14 mouse cellular contexts compared by ENCODE assay signal in the genomic region with DNA sequence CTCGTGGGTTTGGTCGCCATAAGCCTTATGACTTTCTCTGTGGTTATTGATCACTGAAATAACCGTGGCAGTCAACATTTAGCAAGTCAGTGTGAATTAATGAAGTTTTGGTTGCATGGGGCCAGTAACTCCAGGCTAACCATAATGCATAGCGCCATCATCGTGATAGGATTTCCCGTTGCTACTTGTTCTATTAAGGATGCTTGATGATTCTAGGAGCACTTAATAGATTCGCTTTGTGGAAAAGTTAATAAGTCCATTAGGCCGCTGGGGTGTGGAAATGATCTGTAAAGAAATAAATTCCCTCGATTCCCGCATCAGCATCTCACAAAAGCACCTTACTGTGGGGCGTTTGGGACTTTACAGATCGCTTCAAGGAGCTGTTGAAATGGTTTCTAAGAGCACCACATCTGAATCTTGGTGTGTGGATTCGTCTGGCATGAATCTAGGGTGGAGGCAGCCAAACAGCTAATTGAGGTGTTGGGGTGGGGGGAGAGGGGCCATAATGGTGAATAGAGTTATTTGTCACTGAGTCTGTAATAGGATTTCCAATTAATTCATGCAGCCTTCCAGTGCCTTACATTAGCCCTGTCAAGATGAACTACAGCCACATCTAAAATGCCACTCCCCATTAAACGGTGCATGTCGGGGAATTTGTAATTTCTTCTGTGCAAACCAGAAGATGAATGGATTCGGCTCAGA.
A peak's percentile ranks its signal among the peaks of the same experiment; 100 is the strongest.
DNase-seq lines count a peak whose midpoint lies in the region; ATAC-seq and TF ChIP-seq lines count a peak whose summit lies in the region.
"Had no signal": no experiment of that assay in that cellular context is flagged by ENCODE, and none has a peak within 500 bp of the region (broad histone marks: within the 10 kb centered on the region; RNA-seq: fewer than 3 reads in every experiment).

No protein-coding gene starts in this region.

- no peaks in the 10 kb centered on the region for H3K27me3 ChIP-seq in embryonic facial prominence, embryonic 10.5 days (replicated peaks; ENCODE audit: low read depth, poor library complexity, severe bottlenecking)
- no peaks in the 10 kb centered on the region for H3K27me3 ChIP-seq in forebrain, embryonic 14.5 days (replicated peaks; ENCODE audit: control insufficient read depth, insufficient read depth, low read length)
- no peaks in the 10 kb centered on the region for H3K27me3 ChIP-seq in hindbrain, postnatal 0 days (ENCODE audit: insufficient read depth, low read length)
- H3K27me3 ChIP-seq in neural tube, embryonic 12.5 days (replicated peaks), result no peaks in the 10 kb centered on the region
- H3K27me3 ChIP-seq: lung, embryonic 15.5 days; Patski had no signal

- WGBS in embryonic facial prominence, embryonic 10.5 days, result 73% methylated on average over 16 of the region's 16 CpGs
- 4% methylated on average over 16 of the region's 16 CpGs for WGBS in forebrain, embryonic 14.5 days
- 32% methylated on average over 16 of the region's 16 CpGs for WGBS in hindbrain, postnatal 0 days
- 33% methylated on average over 16 of the region's 16 CpGs for WGBS in neural tube, embryonic 12.5 days

- H3K4me3 ChIP-seq in embryonic facial prominence, embryonic 10.5 days, result no peak overlapping the region
- no peak overlapping the region for H3K4me3 ChIP-seq in forebrain, embryonic 14.5 days (ENCODE audit: low read depth, low read length)
- no peak overlapping the region for H3K4me3 ChIP-seq in hindbrain, postnatal 0 days (ENCODE audit: low read length)
- no peak overlapping the region for H3K4me3 ChIP-seq in neural tube, embryonic 12.5 days
- H3K4me3 ChIP-seq: gastrocnemius, adult 2 months; heart, embryonic 10.5 days; lung, embryonic 15.5 days had no signal

- no peaks in the 10 kb centered on the region for H3K9me3 ChIP-seq in embryonic facial prominence, embryonic 10.5 days
- no peaks in the 10 kb centered on the region for H3K9me3 ChIP-seq in forebrain, embryonic 14.5 days (replicated peaks; ENCODE audit: control insufficient read depth, low read length)
- no peaks in the 10 kb centered on the region for H3K9me3 ChIP-seq in hindbrain, postnatal 0 days (ENCODE audit: low read length)
- H3K9me3 ChIP-seq in neural tube, embryonic 12.5 days, result no peaks in the 10 kb centered on the region
- H3K9me3 ChIP-seq: heart, embryonic 10.5 days; lung, embryonic 15.5 days had no signal

- peaks cover 12% of the 10 kb centered on the region for H3K36me3 ChIP-seq in embryonic facial prominence, embryonic 10.5 days (replicated peaks)
- H3K36me3 ChIP-seq in forebrain, embryonic 14.5 days (ENCODE audit: control insufficient read depth, insufficient read depth, low read length), result peaks cover 3% of the 10 kb centered on the region; the same call in 1 of the 2 replicates
- peaks cover 5% of the 10 kb centered on the region; the same call in 1 of the 2 replicates for H3K36me3 ChIP-seq in hindbrain, postnatal 0 days (ENCODE audit: insufficient read depth, low read length)
- no peaks in the 10 kb centered on the region; the same call in 1 of the 2 replicates for H3K36me3 ChIP-seq in neural tube, embryonic 12.5 days

- peaks cover 49% of the 10 kb centered on the region for H3K4me1 ChIP-seq in embryonic facial prominence, embryonic 10.5 days
- H3K4me1 ChIP-seq in forebrain, embryonic 14.5 days (ENCODE audit: control insufficient read depth, insufficient read depth, low read length), result peaks cover 28% of the 10 kb centered on the region
- H3K4me1 ChIP-seq in hindbrain, postnatal 0 days (ENCODE audit: insufficient read depth, low read length), result peaks cover 8% of the 10 kb centered on the region; the same call in 1 of the 2 replicates
- H3K4me1 ChIP-seq in neural tube, embryonic 12.5 days, result peaks cover 34% of the 10 kb centered on the region

- peak; percentile 94 for ATAC-seq in forebrain, embryonic 14.5 days
- no peak for ATAC-seq in hindbrain, postnatal 0 days
- ATAC-seq in neural tube, embryonic 12.5 days (ENCODE audit: low FRiP score, low read depth), result peak; percentile 80
- ATAC-seq in megakaryocyte-erythroid progenitor cell, adult 5-6 weeks (replicated peaks; ENCODE audit: low FRiP score, low TSS enrichment, poor library complexity, severe bottlenecking), result no peak
- ATAC-seq: Patski had no signal

- peak overlapping the region; percentile 27 for H3K4me2 ChIP-seq in forebrain, embryonic 14.5 days (ENCODE audit: low read length)
- H3K4me2 ChIP-seq in hindbrain, postnatal 0 days (ENCODE audit: low read depth, low read length), result 0 out of 2 replicates have a peak overlapping the region, but pooled peaks have one; percentile 0
- peak overlapping the region; percentile 18; the same call in 1 of the 2 replicates for H3K4me2 ChIP-seq in neural tube, embryonic 12.5 days (replicated peaks)
- H3K4me2 ChIP-seq: lung, embryonic 15.5 days had no signal

- 0 out of 2 replicates have a peak overlapping the region, but pooled peaks have one; percentile 2 for H3K9ac ChIP-seq in forebrain, embryonic 14.5 days (ENCODE audit: low read length)
- H3K9ac ChIP-seq in hindbrain, postnatal 0 days (replicated peaks; ENCODE audit: low read length), result no peak overlapping the region
- H3K9ac ChIP-seq in neural tube, embryonic 12.5 days, result no peak overlapping the region
- H3K9ac ChIP-seq: lung, embryonic 15.5 days had no signal

- intact Hi-C loops in heart, postnatal 36 days (cut with DNase I), result no loop called here

- no peak for DNase-seq in embryonic facial prominence, embryonic 10.5 days (ENCODE audit: low spot score)
- peak; percentile 88 for DNase-seq in forebrain, embryonic 14.5 days (ENCODE audit: low spot score)
- peak; percentile 41 for DNase-seq in hindbrain, postnatal 0 days (ENCODE audit: low spot score)
- DNase-seq in heart, postnatal 36 days, result no peak
- DNase-seq in layer of hippocampus, postnatal 25 days (ENCODE audit: extremely low spot score in 1 of 2, low spot score in 1 of 2), result no peak
- DNase-seq: adrenal gland, adult 8-10 months; gastrocnemius, adult 2 months; right cerebral cortex, postnatal 4 days; thymus, postnatal 25 days had no signal

- no peak for TF ChIP-seq CTCF in hindbrain, postnatal 0 days (IDR thresholded peaks at IDR 0.05; ENCODE audit: low read depth)

- 0 out of 2 replicates have a peak overlapping the region, but pooled peaks have one; percentile 24 for H3K27ac ChIP-seq in embryonic facial prominence, embryonic 10.5 days (replicated peaks)
- peak overlapping the region; percentile 61; the same call in 1 of the 2 replicates for H3K27ac ChIP-seq in forebrain, embryonic 14.5 days (ENCODE audit: low read depth, low read length)
- no peak overlapping the region for H3K27ac ChIP-seq in hindbrain, postnatal 0 days
- H3K27ac ChIP-seq in neural tube, embryonic 12.5 days, result no peak overlapping the region
- H3K27ac ChIP-seq: gastrocnemius, adult 2 months; heart, embryonic 10.5 days; lung, embryonic 15.5 days had no signal

Comparison
In these comparisons a context has a peak if more than half of its experiments do, and no peak if none do; other contexts are left out.
1. DNase-seq: peak in forebrain, embryonic 14.5 days (single experiment) and hindbrain, postnatal 0 days (single experiment); none in embryonic facial prominence, embryonic 10.5 days (single experiment), heart, postnatal 36 days (0 of 2) and layer of hippocampus, postnatal 25 days (0 of 2).
2. H3K27ac ChIP-seq: peak in embryonic facial prominence, embryonic 10.5 days (single experiment) and forebrain, embryonic 14.5 days (single experiment); none in hindbrain, postnatal 0 days (single experiment) and neural tube, embryonic 12.5 days (single experiment).
3. ATAC-seq: peak in forebrain, embryonic 14.5 days (single experiment) and neural tube, embryonic 12.5 days (single experiment); none in hindbrain, postnatal 0 days (single experiment) and megakaryocyte-erythroid progenitor cell, adult 5-6 weeks (single experiment).
4. Peak in every context shown above with its lines, with median percentiles within 50 percentile points of each other: H3K4me2 ChIP-seq.